Mouse (Mus musculus): Measurements from ENCODE around the gene Slc25a24.

Gene Slc25a24

GRCm38 (mm10) chr3:109169121-109169520 lies 46.2 kb downstream of the Slc25a24 start:
- no peak for DNase-seq (ENCODE audit: low spot score)

- DNase-seq (ENCODE audit: low spot score), result peak; percentile 35
These were observed 48.3 kb downstream of the Slc25a24 start for GRCm38 (mm10) chr3:109171070-109171778.

GRCm38 (mm10) chr3:109174394-109174793 lies 51.4 kb downstream of the Slc25a24 start:
- DNase-seq (ENCODE audit: low spot score), result no peak

DNA sequence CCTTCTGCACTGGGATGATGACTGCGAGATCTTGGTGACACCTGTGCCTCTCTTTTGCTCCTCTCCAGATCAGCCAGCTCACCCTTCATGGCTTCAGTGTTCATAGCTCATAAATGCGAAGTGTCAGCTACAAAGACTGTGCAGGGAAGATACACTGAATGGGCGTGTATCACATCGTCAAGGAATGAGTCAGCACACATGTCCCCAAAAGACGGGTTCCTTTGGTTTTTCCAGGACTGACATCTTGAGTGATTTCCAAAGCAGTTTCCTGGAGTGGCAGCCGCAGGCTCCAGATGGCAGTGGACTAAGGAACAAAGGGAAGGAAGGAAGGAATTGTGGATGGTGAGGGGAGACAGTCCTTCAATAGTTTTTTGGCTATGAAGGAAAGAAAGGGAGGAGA lies 55.8 kb downstream of the Slc25a24 start:
- DNase-seq (ENCODE audit: low spot score), result no peak

- no peak for DNase-seq (ENCODE audit: low spot score)
These were observed 56.7 kb downstream of the Slc25a24 start for GRCm38 (mm10) chr3:109179528-109180076.

DNA sequence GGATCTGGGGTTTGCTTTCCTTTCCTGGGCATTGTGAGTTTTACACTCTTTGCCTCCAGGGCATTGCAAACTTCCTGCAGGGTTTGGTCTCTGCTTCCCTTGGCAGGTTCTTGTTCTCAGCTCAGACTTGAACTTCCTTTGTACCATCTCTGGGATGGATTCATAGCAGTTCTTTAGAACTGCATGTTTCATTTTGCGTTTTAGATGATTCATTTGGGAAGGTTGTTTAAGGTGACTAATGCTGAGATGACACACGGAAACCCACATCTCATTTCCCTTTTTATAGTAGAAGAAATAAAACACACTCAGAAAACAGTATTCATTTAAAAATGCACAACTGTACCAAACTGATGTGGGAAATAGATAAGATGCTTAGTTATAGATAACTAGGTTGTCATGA lies 73.2 kb downstream of the Slc25a24 start:
- no peak for DNase-seq (ENCODE audit: low spot score)

DNA sequence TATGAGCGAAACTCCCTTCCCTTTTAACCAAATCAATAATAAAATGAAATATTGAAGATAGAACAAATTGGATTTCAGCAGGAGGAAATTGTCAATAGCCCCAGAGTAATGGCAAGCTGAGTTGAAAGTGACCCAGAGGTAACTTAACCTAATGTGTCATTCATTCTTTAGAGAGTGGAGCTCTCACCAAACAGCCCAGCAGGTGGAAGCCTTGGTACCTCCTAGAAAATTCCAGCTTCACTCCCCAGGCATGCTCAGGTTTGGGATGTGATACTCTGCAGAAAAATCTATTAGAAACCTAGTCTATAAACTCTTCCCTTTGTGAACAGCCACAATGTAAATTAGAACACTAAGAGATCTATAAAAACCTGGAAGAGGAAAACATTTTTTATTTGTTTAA lies 76.3 kb downstream of the Slc25a24 start:
- no peak for DNase-seq (ENCODE audit: low spot score)

- no peak for DNase-seq (ENCODE audit: low spot score)
These were observed 89.4 kb downstream of the Slc25a24 start for GRCm38 (mm10) chr3:109212322-109212721.

DNA sequence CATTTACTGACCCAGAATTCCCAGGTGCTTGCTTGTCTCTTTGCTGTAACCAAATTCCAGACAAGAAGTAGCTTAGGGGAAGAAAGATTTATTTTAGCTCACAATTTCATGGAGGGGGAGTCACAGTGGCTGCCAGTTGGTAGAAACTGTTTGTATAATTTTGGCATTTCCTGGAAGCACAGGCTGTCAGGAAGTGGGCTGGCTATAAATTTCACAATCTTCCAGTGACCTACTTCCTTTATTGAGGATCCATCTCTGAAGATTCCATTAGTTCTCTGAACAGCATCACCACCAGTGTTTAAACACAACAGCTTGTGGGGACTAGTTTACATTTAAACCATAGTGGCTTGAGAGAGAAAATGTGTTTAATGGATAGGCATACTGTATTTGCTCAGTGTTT lies 93.4 kb downstream of the Slc25a24 start:
- no peak for DNase-seq (ENCODE audit: low spot score)
